Mouse (Mus musculus): ENCODE results near the gene Washc2.
"Not testable (repeated sequence)": the region's sequence is repeated elsewhere in the genome, so short reads cannot be mapped to it uniquely, and the experiment has no call there.

The Washc2 gene

DNA sequence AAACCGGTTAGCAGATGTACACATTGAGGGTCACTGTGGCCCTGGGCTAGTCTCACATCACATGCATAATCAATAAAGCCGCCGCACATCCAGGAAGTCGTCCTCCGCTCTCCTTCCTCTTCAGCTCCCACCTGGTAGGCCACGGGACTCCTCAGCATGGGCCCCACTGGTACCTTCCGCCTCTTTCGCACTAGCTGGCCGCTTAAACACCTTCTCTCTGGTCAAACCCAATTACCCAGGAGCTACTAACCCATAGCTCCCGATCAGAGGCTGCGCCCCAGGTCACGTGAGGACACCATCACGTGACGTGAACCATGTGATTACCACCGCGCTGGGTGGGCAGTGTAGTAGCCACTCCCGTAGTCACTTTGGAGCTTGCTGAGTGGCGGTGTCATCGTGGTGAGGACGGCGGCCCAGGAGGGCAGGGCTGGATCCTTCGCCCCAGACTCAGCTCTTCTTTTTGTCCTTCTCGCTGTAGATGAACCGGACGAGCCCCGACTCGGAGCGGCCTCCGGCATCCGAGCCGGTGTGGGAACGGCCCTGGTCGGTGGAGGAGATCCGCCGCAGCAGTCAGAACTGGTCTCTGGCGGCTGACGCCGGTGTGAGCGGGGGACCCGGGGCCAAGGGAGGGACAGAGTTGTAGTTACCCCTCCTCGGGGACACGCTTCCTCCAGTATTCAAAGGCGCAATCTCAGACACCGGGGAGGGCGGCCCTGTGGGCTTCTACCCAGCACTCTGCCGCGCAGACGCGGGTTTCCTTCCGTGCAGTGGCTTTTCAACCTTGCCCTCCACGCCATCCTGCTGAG is at the start of gene Washc2:
Washc2 (plus strand) TSS at position 310 of the 806 bp plus-strand sequence.
- peak; percentile 96 to 97 for DNase-seq (ENCODE audit: low spot score in 2 of 2)

DNA sequence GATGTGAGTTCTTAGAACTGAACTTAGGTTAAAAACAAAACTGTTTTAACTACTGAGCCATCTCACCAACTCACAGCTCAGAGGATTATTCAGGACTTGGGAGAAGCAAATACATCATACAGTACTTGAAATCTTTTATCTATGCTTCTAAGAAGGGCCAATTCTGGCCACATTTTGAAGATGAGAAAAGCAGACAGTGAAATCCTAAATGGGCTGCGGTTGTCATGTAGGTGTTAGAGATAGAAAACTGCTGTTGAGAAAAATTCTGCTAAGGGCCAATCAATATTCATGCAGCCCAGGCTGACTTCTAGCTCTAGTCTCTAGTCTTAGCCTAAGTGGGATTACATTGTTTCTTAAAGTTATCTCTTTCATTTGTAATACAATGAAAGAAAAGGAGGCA is 41.5 kb upstream of the Washc2 start:
- no peak for DNase-seq (ENCODE audit: low spot score in 2 of 2)

DNA sequence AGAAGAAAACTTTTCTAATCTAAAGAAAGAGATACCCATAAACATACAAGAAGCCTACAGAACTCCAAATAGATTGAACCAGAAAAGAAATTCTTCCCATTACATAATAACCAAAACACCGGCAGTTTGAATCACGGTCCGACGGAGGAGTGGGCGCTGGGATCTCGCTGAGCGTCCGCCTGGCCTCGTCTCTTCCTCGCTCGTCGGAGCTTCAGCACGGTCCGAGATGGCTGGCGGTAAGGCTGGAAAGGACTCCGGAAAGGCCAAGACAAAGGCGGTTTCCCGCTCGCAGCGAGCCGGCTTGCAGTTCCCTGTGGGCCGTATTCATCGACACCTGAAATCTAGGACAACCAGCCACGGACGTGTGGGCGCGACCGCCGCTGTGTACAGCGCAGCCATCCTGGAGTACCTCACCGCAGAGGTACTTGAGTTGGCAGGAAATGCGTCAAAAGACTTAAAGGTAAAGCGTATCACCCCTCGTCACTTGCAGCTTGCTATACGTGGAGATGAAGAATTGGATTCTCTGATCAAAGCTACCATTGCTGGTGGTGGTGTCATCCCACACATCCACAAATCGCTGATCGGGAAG is 34.2 kb upstream of the Washc2 start:
- not testable (repeated sequence) for DNase-seq (ENCODE audit: low spot score in 2 of 2)

DNA sequence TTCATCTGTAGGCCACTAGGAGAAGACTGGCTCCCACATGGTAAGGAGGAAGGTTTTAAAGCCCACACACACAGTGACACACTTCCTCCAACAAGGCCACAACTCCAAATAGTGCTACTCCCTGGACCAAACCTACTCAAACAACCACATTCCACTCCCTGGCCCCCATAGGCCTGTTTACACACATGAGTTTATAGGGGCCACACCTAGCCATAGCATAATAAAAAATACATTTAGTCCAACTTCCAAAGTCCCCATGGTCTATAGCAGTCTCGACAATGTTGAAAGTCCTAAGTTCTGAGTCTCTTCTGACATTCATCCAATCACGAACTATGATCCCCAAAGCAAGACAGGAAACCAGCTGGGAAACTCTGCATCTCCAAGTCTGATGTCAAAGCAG is 29.5 kb upstream of the Washc2 start:
- no peak for DNase-seq (ENCODE audit: low spot score in 2 of 2)

DNA sequence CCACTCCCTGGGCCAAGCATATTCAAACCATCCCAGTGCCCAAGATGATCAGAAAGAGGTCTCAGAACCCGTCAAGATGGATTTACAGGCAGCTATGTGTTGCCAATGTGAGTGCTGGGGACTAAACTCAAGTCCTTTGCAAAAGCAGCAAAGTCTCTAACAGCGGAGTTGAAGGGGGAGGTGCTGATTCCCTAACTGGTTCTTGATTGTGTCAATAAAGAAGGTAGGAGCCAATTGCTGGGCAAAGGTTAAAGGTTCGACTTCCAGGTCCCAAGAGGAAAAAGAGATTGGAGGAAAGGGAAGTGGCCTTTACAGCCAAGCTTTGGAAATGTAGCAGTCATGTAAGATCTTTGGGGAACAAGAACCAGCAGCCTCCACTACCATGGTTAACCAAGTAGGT is 27.1 kb upstream of the Washc2 start:
- DNase-seq (ENCODE audit: low spot score in 2 of 2) = no peak

DNA sequence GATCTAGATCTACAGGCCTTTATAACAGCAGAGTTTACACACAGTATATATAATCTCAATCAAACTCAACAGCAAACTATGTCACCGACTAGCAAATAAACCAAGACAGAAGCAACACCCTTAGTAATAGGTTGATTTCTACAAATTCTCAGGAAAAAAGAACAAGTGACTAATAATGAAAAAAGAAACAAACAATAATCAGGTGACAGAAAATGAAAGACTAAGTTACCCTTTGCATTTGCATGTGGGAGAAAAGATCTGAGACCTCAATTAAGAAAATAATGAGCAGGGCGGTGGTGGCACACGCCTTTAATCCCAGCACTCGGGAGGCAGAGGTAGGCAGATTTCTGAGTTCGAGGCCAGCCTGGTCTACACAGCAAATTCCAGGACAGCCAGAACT is 24.3 kb upstream of the Washc2 start:
- DNase-seq (ENCODE audit: low spot score in 2 of 2) = no peak

DNA sequence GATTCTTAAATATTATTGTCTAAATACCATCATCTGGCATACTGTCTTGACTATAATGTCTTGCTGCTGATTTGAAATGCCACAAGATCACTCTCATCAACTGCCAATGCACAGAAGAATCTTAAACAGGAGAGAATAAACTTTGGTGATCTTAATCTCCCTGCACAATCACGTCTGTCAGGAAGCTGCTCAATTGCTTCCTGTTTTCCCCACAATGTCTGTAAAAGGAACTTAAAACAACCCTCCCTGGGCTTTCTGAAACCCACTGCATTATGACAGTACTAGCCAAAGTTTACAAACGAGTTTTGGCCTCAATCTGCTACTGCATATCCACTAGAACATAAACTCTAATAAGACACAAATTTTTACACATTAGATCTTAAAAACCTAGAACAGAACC is 21.4 kb upstream of the Washc2 start:
- no peak for DNase-seq (ENCODE audit: low spot score in 2 of 2)

DNA sequence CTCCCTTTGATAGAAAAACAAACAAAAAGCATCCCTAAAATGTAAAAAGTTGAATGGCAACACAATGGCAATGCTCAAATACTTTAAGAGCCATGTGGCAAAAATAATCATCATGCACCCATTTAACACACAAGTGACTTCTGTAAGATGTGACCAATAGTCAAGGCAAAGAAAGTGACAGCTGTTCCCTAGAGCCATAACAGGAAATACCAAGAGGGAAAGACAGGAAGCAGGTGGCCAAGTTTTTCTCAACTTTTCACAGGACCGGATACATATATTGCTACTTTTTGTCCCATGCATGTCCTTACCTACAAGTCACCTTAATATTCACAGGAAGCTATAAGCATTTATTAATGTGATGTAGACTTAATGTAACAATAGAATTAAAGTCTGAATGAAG is 18.4 kb upstream of the Washc2 start:
- DNase-seq (ENCODE audit: low spot score in 2 of 2) = peak; percentile 18 to 28

DNA sequence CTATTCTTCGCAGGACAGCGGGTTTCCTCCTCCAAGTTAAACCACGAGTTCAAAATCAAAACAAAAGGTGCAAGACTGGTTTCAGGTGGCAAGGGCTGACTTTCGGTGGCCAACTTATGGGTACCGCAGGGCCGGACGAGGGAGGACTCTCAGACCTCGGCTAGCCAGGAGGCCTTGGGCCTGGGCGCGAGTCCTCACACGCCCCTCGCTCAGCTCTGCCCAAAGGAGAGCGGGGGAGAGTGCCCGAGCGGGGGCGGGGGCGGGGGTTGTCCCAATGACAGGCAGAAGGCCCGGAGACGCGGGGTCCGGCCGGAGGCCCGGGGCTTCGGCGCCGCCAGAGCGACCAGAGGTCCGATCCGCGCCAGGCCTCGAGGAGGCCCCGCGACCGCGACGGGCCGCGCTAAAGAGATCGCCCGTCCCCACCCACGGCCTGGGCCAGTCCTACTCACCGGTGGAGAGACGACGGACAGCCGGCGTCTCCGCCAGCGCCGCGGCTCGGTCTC is 15.0 kb upstream of the Washc2 start:
- DNase-seq (ENCODE audit: low spot score in 2 of 2) = no peak

DNA sequence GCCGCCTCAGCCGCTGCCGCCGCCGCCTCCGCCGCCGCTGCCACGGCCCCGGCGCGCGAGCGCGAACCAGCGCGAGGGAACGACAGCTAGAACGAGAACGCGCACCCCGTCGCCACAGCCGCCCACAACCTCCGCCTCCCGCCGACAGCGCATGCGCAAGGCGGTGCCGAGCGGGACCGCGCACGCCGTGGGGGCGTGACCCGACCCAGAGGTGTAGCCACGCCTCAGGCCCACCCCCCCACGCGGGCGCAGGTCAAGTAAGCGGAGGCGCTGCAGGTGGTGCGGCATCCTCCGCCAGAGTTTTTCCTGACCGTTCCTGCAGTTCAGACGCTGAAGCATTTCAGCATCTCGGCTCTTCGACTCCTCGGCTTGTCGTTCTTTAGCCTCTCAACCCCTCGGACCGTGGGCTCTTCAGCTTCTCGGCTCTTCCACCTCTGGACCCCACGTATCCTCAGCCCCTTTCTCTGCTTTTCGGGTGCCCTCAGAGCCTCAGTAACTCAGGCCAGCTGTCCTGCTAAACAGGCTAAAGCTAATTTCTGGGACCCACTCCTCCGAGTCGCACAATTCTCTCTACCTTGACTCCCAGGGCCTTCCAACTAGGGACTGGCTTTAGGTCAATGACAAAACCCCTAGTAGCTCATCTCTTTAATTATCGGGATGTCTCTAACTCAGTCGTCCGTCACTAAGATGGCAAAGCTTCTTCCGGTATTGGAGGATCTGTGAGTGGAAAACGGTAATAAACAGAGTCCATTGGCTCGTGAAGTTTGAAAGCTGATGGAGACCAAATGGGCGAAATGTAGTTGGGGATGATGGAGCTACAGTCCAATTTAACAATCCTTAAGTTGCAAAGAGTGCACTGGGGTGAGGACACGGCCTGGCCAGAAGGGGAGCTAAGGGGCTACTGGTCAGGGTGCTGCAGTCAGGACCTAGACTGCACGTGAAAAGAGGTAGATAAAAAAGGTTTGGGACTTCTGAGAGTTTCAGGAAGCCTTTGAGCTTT is 14.1 kb upstream of the Washc2 start, which contains the start of gene Tmcc1:
Tmcc1 (minus strand) TSS at position 93 of the 1,000 bp plus-strand sequence.
- peak; percentile 98 to 99 for DNase-seq (ENCODE audit: low spot score in 2 of 2)

DNA sequence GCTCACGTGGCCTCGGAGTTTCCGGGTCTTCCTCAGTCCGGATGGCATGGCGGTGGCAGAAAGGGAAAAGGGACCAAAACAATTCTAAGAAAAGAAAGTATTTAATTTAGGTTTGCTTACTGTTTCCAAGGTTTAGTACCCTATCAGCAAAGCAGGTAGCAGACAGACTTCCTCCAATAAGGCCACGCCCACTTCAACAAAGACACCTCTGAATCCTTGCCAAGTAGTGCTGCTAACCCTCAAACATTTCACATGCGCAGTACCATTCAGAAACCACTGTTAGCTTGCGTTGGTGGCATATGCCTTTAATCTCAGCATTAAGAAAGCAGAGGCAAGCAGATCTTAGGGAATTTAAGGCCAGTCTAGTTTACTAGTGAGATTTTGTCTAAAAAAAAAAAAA is 12.0 kb upstream of the Washc2 start:
- DNase-seq (ENCODE audit: low spot score in 2 of 2) = no peak

DNA sequence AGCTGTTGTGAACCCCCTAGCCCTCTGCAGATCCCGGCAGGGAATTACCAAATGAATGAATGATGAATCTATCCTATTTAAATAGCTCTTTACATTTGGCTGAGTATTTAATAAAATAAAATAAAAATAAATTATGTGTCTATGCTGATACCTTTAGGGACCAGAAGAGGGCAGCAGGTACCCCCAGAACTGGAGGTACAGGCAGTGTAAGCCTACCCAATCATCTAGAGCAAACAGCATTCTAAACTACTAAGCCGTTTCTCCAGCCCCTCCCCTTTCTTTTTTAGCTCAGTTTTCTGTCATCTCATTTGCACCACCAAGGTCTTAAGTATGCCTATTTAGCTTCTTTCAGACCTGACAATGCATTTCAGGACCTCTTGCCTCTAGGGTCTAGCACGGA is 9.7 kb upstream of the Washc2 start:
- DNase-seq (ENCODE audit: low spot score in 2 of 2) = no peak

DNA sequence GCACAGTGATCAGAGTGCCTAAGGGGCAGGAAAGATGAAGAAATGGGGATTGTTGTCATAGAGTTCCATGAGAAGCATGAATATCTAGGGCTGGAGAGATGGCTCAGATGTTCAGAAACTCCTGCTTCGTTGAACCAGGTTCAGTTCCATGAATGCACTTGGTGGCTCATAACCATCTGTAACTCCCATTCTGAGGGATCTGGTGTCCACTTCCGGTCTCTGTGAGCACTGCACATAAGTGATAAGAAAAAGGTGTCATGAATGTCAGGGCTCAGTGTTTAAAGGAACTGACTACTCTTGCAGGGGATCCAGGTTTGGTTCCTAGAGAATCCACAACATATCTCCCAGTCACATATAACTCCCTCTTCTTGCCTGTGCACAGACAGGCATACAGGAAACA is 8.2 kb upstream of the Washc2 start:
- no peak for DNase-seq (ENCODE audit: low spot score in 2 of 2)

DNA sequence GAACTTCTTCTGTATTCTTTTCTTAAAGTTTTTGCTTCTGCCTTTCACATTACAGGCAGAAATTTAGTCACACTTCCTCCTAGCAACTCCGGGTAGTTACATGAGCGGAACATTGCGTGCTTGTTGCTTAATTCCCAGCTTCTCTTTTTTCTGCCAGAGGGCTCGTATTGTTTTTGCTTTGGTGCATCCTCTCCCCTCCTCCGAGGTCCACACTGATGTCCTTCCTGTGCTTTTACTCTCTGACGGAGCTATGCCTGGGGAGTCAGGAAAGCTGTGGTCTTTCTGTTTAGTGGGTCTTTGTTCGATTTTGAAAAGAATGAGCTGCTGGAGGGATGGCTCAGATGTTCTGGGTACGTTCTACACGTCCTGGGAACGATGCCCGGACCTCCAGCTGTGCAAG is 19.9 kb downstream of the Washc2 start:
- DNase-seq (ENCODE audit: low spot score in 2 of 2) = peak; percentile 40 to 70

DNA sequence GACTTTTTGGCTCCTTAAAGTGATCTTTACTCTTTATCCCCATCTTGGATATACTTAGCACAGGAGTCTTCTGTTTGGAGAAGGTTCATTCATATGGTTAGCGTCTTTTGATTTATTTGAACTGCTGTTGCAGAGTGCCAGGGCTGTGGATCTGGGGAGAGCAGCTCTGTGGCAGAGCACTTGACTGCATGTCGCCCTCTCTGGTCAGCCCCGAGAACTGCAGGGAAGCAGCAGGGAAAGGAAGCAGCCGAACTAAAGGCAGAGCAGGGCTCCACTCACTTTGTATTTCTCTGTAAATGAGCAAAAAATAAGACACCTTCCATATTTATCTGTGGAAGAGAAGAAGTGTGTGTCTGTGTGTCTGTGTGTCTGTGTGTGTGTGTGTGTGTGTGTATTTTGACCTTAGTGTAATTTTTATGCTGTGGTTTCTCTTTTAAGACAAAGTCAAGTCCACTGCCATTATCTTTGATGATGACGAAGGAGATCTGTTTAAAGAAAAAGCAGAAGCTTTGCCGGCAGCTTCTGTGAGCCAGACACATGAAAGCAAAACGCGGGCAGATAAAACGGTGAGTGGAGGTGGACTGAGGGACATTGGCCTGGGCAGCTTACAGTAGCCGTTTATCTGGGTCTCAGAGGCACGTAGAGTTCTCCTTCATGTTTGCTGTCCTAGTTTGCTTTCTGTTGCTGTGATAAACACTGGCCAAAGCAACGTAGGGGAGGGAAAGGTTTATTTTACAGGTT is 21.1 kb downstream of the Washc2 start:
- DNase-seq (ENCODE audit: low spot score in 2 of 2) = peak; percentile 37 to 56

DNA sequence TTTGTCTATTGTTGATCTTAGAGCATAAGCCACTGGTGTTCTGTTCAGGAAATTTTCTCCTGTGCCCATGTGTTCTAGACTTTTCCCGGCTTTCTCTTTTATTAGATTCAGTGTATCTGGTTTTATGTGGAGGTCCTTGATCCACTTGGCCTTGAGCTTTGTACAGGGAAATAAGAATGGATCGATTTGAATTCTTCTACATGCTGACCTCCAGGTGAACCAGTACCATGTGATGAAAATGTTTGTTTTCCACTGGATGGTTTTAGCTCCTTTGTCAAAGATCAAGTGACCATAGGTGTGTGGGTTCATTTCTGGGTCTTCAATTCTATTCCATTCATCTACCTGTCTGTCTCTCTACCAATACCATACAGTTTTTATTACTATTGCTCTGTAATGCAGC is 27.0 kb downstream of the Washc2 start:
- DNase-seq (ENCODE audit: low spot score in 2 of 2) = not testable (repeated sequence)

DNA sequence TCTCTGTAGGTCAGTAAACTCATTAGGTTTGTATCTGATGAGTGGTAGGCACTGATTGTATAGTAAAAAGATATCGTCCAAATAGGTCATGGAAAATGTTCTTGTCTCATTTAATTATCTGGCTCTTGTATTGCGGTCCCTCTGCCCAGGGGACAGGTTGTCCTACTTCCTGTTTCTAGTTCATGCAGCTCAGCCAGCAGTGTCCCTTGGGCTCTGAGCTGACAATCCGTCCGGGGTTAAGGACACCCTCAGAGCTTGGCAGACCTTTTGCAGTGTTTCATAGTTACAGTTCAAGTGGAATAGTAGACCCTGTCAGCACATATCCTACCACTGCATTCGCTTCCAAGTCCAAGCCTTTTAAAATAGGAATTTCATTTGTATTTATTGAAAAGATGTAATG is 27.5 kb downstream of the Washc2 start:
- DNase-seq (ENCODE audit: low spot score in 2 of 2) = peak; percentile 15 to 17

DNA sequence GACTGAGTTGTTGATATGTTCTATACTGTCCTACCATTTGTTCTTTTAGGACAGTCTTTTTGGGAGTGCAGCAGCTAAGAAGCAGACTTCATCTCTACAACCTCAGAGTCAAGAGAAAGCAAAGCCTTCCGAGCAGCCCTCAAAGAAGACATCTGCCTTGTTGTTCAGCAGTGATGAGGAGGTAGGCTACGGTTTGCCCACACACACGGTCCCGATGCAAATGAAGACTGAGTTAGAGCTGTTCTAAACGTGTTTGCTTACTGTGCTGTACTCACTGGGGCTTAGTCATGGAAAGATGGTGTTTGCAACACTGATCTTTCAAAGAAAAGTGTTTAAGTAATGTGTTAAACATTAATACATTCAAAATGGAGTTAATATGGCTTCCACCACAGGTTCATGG is 30.2 kb downstream of the Washc2 start:
- no peak for DNase-seq (ENCODE audit: low spot score in 2 of 2)

DNA sequence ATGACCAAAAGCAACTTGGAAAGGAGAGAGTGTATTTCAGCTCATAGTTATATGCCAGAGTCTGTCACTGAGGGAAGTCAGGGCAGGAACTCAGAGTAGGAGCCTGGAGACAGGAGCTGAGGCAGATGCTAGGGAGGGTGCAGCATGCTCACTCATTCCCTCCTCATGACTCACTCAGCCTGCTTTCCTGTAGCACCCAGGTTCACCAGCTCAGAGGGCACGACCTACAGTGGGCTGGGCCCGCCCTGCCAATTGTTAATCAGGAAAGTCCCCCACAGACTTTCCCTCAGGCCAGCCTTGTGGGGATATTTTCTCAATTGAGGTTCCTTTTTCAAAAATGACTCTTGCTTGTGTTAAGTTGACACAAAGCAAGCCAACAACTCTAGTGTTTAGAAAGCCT is 32.5 kb downstream of the Washc2 start:
- no peak for DNase-seq (ENCODE audit: low spot score in 2 of 2)

DNA sequence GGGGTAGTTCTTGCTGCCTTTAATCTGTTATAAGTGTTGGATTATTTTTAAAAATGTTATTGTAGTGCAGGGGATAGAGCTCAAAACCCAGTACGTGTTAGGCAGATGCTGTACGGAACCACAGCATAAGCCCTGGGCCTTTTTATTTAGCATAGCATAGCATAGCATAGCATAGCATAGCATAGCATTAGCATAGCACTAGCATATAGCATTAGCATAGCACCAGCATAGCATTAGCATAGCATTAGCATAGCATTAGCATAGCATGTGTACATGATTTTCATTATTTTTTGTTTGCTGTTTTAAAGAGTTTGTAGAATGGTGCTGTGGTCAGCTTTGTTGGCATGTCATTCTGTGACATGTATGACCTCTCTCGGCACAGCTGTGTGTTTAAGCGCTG is 51.8 kb downstream of the Washc2 start:
- no peak for DNase-seq (ENCODE audit: low spot score in 2 of 2)

DNA sequence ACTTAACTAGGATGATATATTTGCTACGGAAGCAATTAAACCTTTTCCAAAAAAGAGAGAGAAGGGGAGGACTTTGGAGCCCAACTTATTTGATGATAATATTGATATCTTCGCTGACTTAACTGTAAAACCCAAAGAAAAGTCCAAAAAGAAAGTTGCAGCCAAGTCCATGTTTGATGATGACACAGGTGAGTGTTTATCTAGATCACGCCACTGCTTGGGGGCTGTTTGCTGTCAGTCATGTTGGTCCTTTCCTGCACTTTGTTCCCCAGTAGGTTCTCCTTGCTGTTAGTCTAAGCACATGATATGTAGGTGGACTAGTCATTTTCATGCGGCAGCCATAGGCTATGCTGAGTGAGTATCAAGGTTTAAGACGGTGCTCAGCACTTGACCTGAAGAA is 52.6 kb downstream of the Washc2 start:
- no peak for DNase-seq (ENCODE audit: low spot score in 2 of 2)

Measured in heart, adult 9 months (tissue).